Mouse (Mus musculus): ENCODE measurements around the gene Prss50. TPM values are rescaled to one million over a fixed set of nuclear protein-coding genes. Genes with fewer than 3 reads are reported as not detected.

Gene Prss50
- polyA plus RNA-seq, 1 experiment = 82.3 TPM

DNA sequence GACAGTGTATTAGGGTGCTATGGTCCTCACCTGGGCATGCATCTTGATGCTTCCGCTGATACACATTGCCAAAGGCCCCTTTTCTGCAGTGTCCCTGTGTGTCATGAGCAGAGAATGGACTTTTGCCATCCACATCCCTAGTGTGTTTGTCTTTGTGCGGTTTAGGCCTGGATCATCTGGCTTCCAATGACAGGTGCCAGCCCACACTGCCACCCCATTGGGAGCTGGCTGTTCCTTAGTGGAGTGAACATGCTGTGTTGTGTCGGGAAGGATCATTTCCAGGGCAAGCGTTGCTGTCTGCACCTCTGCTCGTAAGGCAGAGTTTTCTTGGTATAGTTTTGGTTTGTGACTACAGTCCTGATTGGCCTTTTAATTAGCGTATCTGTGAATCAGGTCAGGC lies 43.4 kb downstream of the Prss50 start:
- Histone ChIP-seq H3K36me3 (ENCODE audit: control insufficient read depth, insufficient read depth, low read length) (no peaks in the 10 kb centered on the region), H3K4me1 (ENCODE audit: control insufficient read depth, insufficient read depth, low read length) (no peaks in the 10 kb centered on the region; the same call in 1 of the 2 replicates), H3K27me3 (ENCODE audit: control insufficient read depth, insufficient read depth, low read length) (no peaks in the 10 kb centered on the region), H3K4me3 (ENCODE audit: control insufficient read depth, low read depth, low read length) (no peak overlapping the region), H3K27ac (ENCODE audit: control insufficient read depth, insufficient read depth, low read depth, low read length) (no peak overlapping the region)
- TF ChIP-seq CTCF (IDR thresholded peaks at IDR 0.05; ENCODE audit: control insufficient read depth, insufficient read depth, insufficient replicate concordance, low read depth, low read length) (no peak), POLR2A (IDR thresholded peaks at IDR 0.05; ENCODE audit: control insufficient read depth, low read depth, low read length) (no peak)

DNA sequence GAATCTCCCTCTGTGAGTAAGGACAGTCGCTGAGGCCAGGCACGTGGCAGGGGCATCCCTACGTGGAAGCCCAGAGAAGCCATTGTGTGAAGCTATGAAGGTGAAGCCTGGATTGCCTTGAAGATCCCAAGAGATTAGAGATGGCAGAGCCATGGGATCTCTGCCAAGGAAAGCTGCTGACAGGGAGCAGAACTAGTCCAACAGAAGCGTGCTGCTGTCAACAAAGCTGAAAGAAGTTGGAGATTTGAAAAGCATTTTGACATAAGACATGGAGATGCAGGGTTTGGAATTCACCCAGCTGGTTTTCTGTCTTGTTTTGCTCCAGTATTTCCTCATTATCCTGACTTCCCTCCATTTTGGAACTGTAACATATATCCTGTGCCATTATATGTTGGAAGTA lies 44.5 kb downstream of the Prss50 start:
- TF ChIP-seq POLR2A (IDR thresholded peaks at IDR 0.05; ENCODE audit: control insufficient read depth, low read depth, low read length) (no peak), CTCF (IDR thresholded peaks at IDR 0.05; ENCODE audit: control insufficient read depth, insufficient read depth, insufficient replicate concordance, low read depth, low read length) (no peak)
- no peaks in the 10 kb centered on the region for H3K27me3 ChIP-seq (ENCODE audit: control insufficient read depth, insufficient read depth, low read length)
- H3K4me1 ChIP-seq (ENCODE audit: control insufficient read depth, insufficient read depth, low read length) = peaks cover 2% of the 10 kb centered on the region; the same call in 1 of the 2 replicates
- H3K4me3 ChIP-seq (ENCODE audit: control insufficient read depth, low read depth, low read length) = no peak overlapping the region
- no peaks in the 10 kb centered on the region for H3K36me3 ChIP-seq (ENCODE audit: control insufficient read depth, insufficient read depth, low read length)
- no peak overlapping the region for H3K27ac ChIP-seq (ENCODE audit: control insufficient read depth, insufficient read depth, low read depth, low read length)

DNA sequence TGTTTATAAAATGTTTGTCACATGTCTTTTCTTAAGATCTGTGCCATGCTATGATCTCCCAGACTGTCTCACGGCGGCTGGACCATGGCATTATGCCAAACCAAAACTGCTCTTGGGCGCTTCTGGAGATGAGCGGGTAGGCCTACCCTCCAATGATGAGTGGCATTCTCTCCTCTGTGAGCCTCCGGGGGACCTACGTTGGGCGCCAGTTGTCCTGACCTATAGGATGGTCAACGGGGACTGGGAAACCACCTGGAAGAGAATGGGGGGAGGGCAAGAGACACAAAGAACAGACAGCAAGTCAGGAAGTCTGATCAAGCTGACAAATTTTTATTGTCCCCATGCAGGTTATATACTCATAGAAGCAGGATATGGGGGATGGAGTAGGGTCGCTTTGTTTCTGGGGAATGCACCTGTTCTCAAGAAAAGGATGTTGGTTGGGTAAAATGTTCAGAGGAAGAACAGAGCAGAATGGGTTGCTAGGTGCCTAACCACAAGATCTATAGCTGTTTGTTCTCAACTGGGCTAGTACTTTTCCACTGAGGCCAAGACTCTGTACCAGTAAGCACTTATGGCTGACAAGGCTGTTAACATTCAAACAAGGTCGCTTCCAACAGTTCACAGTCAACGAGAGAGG lies 49.6 kb downstream of the Prss50 start:
- no peaks in the 10 kb centered on the region for H3K36me3 ChIP-seq (ENCODE audit: control insufficient read depth, insufficient read depth, low read length)
- no peak overlapping the region for H3K4me3 ChIP-seq (ENCODE audit: control insufficient read depth, low read depth, low read length)
- TF ChIP-seq CTCF (IDR thresholded peaks at IDR 0.05; ENCODE audit: control insufficient read depth, insufficient read depth, insufficient replicate concordance, low read depth, low read length) (no peak), POLR2A (IDR thresholded peaks at IDR 0.05; ENCODE audit: control insufficient read depth, low read depth, low read length) (no peak)
- peaks cover 2% of the 10 kb centered on the region for H3K4me1 ChIP-seq (ENCODE audit: control insufficient read depth, insufficient read depth, low read length)
- no peak overlapping the region for H3K27ac ChIP-seq (ENCODE audit: control insufficient read depth, insufficient read depth, low read depth, low read length)
- no peaks in the 10 kb centered on the region for H3K27me3 ChIP-seq (ENCODE audit: control insufficient read depth, insufficient read depth, low read length)

- H3K4me3 ChIP-seq (ENCODE audit: control insufficient read depth, low read depth, low read length) = no peak overlapping the region
- H3K4me1 ChIP-seq (ENCODE audit: control insufficient read depth, insufficient read depth, low read length) = peaks cover 2% of the 10 kb centered on the region
- H3K27ac ChIP-seq (ENCODE audit: control insufficient read depth, insufficient read depth, low read depth, low read length) = no peak overlapping the region
- H3K36me3 ChIP-seq (ENCODE audit: control insufficient read depth, insufficient read depth, low read length) = no peaks in the 10 kb centered on the region
- H3K27me3 ChIP-seq (ENCODE audit: control insufficient read depth, insufficient read depth, low read length) = no peaks in the 10 kb centered on the region
- TF ChIP-seq POLR2A (IDR thresholded peaks at IDR 0.05; ENCODE audit: control insufficient read depth, low read depth, low read length) = no peak
- no peak for TF ChIP-seq CTCF (IDR thresholded peaks at IDR 0.05; ENCODE audit: control insufficient read depth, insufficient read depth, insufficient replicate concordance, low read depth, low read length)
Measured at GRCm38 (mm10) chr9:110907838-110908630, 50.3 kb downstream of the Prss50 start.

GRCm38 (mm10) chr9:110908631-110909016 lies 50.9 kb downstream of the Prss50 start:
- Histone ChIP-seq H3K27ac (ENCODE audit: control insufficient read depth, insufficient read depth, low read depth, low read length) (no peak overlapping the region), H3K36me3 (ENCODE audit: control insufficient read depth, insufficient read depth, low read length) (no peaks in the 10 kb centered on the region), H3K4me1 (ENCODE audit: control insufficient read depth, insufficient read depth, low read length) (peaks cover 2% of the 10 kb centered on the region), H3K4me3 (ENCODE audit: control insufficient read depth, low read depth, low read length) (no peak overlapping the region), H3K27me3 (ENCODE audit: control insufficient read depth, insufficient read depth, low read length) (no peaks in the 10 kb centered on the region)
- no peak for TF ChIP-seq POLR2A (IDR thresholded peaks at IDR 0.05; ENCODE audit: control insufficient read depth, low read depth, low read length)
- no peak for TF ChIP-seq CTCF (IDR thresholded peaks at IDR 0.05; ENCODE audit: control insufficient read depth, insufficient read depth, insufficient replicate concordance, low read depth, low read length)

DNA sequence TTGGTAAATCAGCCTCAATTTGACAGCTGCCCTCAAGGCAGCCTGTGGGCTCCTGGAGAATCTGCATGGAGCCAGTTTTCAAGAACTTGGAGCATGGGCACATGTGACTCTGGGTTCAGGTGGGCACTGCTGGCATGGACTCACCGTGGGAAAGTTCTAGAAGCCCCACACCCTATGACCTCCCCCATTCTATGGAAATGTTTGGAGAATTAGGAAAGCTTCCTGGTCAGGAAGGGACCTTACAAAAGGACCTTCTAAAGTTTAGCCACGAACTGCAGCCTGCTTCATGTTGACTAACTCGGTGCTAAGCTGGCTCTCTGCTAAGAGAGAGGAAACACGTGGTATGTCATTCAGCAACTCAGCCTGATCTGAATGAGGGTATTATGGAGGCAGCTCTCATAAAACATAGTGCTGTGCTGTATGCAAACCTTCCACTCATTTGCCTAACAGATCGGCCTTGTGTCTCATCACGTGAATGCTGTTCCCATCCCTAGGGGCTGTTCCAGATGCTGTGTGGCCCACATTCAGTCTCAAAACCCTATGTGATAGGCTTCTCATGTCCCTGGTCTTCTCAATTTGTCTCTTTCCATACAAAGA lies 51.7 kb downstream of the Prss50 start:
- no peak overlapping the region for H3K4me3 ChIP-seq (ENCODE audit: control insufficient read depth, low read depth, low read length)
- H3K27me3 ChIP-seq (ENCODE audit: control insufficient read depth, insufficient read depth, low read length) = no peaks in the 10 kb centered on the region
- TF ChIP-seq POLR2A (IDR thresholded peaks at IDR 0.05; ENCODE audit: control insufficient read depth, low read depth, low read length) (no peak), CTCF (IDR thresholded peaks at IDR 0.05; ENCODE audit: control insufficient read depth, insufficient read depth, insufficient replicate concordance, low read depth, low read length) (no peak)
- no peaks in the 10 kb centered on the region for H3K36me3 ChIP-seq (ENCODE audit: control insufficient read depth, insufficient read depth, low read length)
- H3K4me1 ChIP-seq (ENCODE audit: control insufficient read depth, insufficient read depth, low read length) = peaks cover 2% of the 10 kb centered on the region
- no peak overlapping the region for H3K27ac ChIP-seq (ENCODE audit: control insufficient read depth, insufficient read depth, low read depth, low read length)

Other genes with a start within 250 kb of the Prss50 start
- 12.2 and 13.2 TPM in 2 replicates for gene Nradd, start 233.5 kb upstream of the Prss50 start, polyA plus RNA-seq (2012; rRNA removed)
- gene Nbeal2, start 203.8 kb upstream of the Prss50 start, polyA plus RNA-seq (2012; rRNA removed) = 5.4 and 6.1 TPM in 2 replicates
- 76.5 and 78.9 TPM in 2 replicates for gene Ccdc12, start 201.5 kb upstream of the Prss50 start, polyA plus RNA-seq (2012; rRNA removed)
- 0.90 TPM in 2 replicates for gene Myl3, start 116.1 kb upstream of the Prss50 start, polyA plus RNA-seq (2012; rRNA removed)
- 2.8 and 2.9 TPM in 2 replicates for gene Pth1r, start 110.8 kb upstream of the Prss50 start, polyA plus RNA-seq (2012; rRNA removed)
- 68.5 and 85.7 TPM in 2 replicates for gene Prss42, start 59.8 kb upstream of the Prss50 start, polyA plus RNA-seq (2012; rRNA removed)
- gene Prss44, start 44.0 kb upstream of the Prss50 start, polyA plus RNA-seq (2012; rRNA removed) = 28.9 and 30.6 TPM in 2 replicates
- gene Prss43, start 31.3 kb upstream of the Prss50 start, polyA plus RNA-seq (2012; rRNA removed) = 25.2 and 30.5 TPM in 2 replicates
- gene Prss45, start 23.4 kb upstream of the Prss50 start, polyA plus RNA-seq (2012; rRNA removed) = 66.2 and 67.9 TPM in 2 replicates
- 130 and 134 TPM in 2 replicates for gene Prss46, start 13.5 kb upstream of the Prss50 start, polyA plus RNA-seq (2012; rRNA removed)
- 4.1 and 4.8 TPM in 2 replicates for gene Als2cl, start 21.9 kb downstream of the Prss50 start, polyA plus RNA-seq (2012; rRNA removed)
- 0.96 and 1.8 TPM in 2 replicates for gene Tmie, start 22.1 kb downstream of the Prss50 start, polyA plus RNA-seq (2012; rRNA removed)
- not detected in 2 replicates for gene Fam240a, start 58.9 kb downstream of the Prss50 start, polyA plus RNA-seq (2012; rRNA removed)
- gene Tdgf1, start 88.2 kb downstream of the Prss50 start, polyA plus RNA-seq (2012; rRNA removed) = 0.23 and 0.28 TPM in 2 replicates
- gene Lrrc2, start 93.6 kb downstream of the Prss50 start, polyA plus RNA-seq (2012; rRNA removed) = 0.23 and 0.25 TPM in 2 replicates
- gene Rtp3, start 132.6 kb downstream of the Prss50 start, polyA plus RNA-seq (2012; rRNA removed) = 0.59 and 0.75 TPM in 2 replicates
- 14.0 TPM in 1 of 2 replicates, not detected in the other for gene Ltf, start 161.3 kb downstream of the Prss50 start, polyA plus RNA-seq (2012; rRNA removed)
- gene Ccrl2, start 199.6 kb downstream of the Prss50 start, polyA plus RNA-seq (2012; rRNA removed) = 0.78 and 0.81 TPM in 2 replicates